In the genomic region with DNA sequence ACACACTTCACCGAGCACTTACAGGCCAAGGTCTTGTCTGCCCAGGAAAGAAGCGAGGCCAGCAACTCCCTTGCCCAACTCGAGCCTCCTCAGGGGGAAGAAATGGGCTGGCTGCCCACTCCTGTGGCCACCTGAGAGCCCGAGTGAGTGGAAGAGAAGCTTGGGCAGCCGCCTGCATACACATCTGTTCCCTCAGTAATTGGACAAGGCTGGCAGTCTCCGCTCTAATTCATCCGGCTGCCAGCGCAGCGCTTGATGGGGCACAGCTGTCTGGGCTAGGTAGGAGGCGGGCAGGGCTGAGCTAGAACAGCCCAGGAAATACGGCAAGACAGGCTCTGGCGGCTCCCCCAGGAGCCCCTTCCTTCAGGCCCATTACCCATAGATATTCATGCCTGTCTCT, we compare ENCODE assay signal across 9 mouse cellular contexts.
DNase-seq lines count a peak whose midpoint lies in the region; ATAC-seq and TF ChIP-seq lines count a peak whose summit lies in the region.
"Had no signal": no experiment of that assay in that cellular context is flagged by ENCODE, and none has a peak within 500 bp of the region (broad histone marks: within the 10 kb centered on the region; RNA-seq: fewer than 3 reads in every experiment).

No protein-coding gene starts in this region.

- 0 out of 2 replicates have a peak, but pooled peaks cover 3% of the 10 kb centered on the region for H3K4me1 ChIP-seq in hindbrain, embryonic 12.5 days
- H3K4me1 ChIP-seq in hindbrain, embryonic 10.5 days (replicated peaks) = 0 out of 2 replicates have a peak, but pooled peaks cover 4% of the 10 kb centered on the region
- H3K4me1 ChIP-seq in intestine, embryonic 16.5 days (ENCODE audit: control insufficient read depth, insufficient read depth, low read length) = no peaks in the 10 kb centered on the region
- H3K4me1 ChIP-seq: lung, embryonic 15.5 days had no signal

- ATAC-seq in hindbrain, embryonic 12.5 days (ENCODE audit: low FRiP score) = peak; percentile 59
- ATAC-seq in intestine, embryonic 16.5 days = no peak

- H3K4me3 ChIP-seq in hindbrain, embryonic 12.5 days = no peak overlapping the region
- H3K4me3 ChIP-seq in hindbrain, embryonic 10.5 days = no peak overlapping the region
- H3K4me3 ChIP-seq in intestine, embryonic 16.5 days (ENCODE audit: low read length) = no peak overlapping the region
- H3K4me3 ChIP-seq: lung, embryonic 15.5 days had no signal

- TF ChIP-seq CTCF in brain, embryonic 14.5 days (IDR thresholded peaks at IDR 0.05; ENCODE audit: borderline replicate concordance, extremely low read depth, insufficient read depth, insufficient read length) = no peak

- DNase-seq in hindbrain, embryonic 10.5 days (ENCODE audit: low spot score) = no peak
- DNase-seq in brain, embryonic 14.5 days (ENCODE audit: low read depth) = peak; percentile 79
- DNase-seq in gastrocnemius, postnatal 14 days = peak; percentile 82
- peak; percentile 47 for DNase-seq in lung, postnatal 36 days
- no peak for DNase-seq in spleen, adult 12 weeks (ENCODE audit: low spot score)
- no peak for DNase-seq in embryo, embryonic 9.5 days (ENCODE audit: extremely low spot score)

- no peak overlapping the region for H3K4me2 ChIP-seq in hindbrain, embryonic 12.5 days (replicated peaks)
- no peak overlapping the region for H3K4me2 ChIP-seq in intestine, embryonic 16.5 days (ENCODE audit: low read depth, low read length)
- H3K4me2 ChIP-seq: lung, embryonic 15.5 days had no signal

- intact Hi-C loops in gastrocnemius, postnatal 14 days (cut with DNase I; ENCODE audit: low total_unique reads) = loop anchor here (10.0 kb wide), 1 partner anchor 125 kb away; no protein-coding TSS in a partner anchor

- H3K36me3 ChIP-seq in hindbrain, embryonic 12.5 days = peaks cover 60% of the 10 kb centered on the region
- H3K36me3 ChIP-seq in hindbrain, embryonic 10.5 days = peaks cover 94% of the 10 kb centered on the region
- peaks cover 10% of the 10 kb centered on the region; the same call in 1 of the 2 replicates for H3K36me3 ChIP-seq in intestine, embryonic 16.5 days (ENCODE audit: control insufficient read depth, insufficient read depth, low read length)

- TF ChIP-seq POLR2A in brain, embryonic 14.5 days (IDR thresholded peaks at IDR 0.05; ENCODE audit: borderline replicate concordance, extremely low read depth, insufficient read depth, insufficient read length, poor library complexity, severe bottlenecking) = no peak

- H3K9me3 ChIP-seq in hindbrain, embryonic 12.5 days (replicated peaks) = no peaks in the 10 kb centered on the region
- H3K9me3 ChIP-seq in hindbrain, embryonic 10.5 days = no peaks in the 10 kb centered on the region
- H3K9me3 ChIP-seq in intestine, embryonic 16.5 days (ENCODE audit: control insufficient read depth, low read length) = no peaks in the 10 kb centered on the region
- H3K9me3 ChIP-seq: lung, embryonic 15.5 days had no signal

- H3K9ac ChIP-seq in hindbrain, embryonic 12.5 days = no peak overlapping the region
- no peak overlapping the region for H3K9ac ChIP-seq in intestine, embryonic 16.5 days (ENCODE audit: low read depth, low read length)
- H3K9ac ChIP-seq: lung, embryonic 15.5 days had no signal

- no peaks in the 10 kb centered on the region for H3K27me3 ChIP-seq in hindbrain, embryonic 12.5 days
- H3K27me3 ChIP-seq in hindbrain, embryonic 10.5 days (ENCODE audit: insufficient read depth, poor library complexity, severe bottlenecking) = no peaks in the 10 kb centered on the region
- H3K27me3 ChIP-seq in intestine, embryonic 16.5 days (replicated peaks; ENCODE audit: control insufficient read depth, insufficient read depth, low read length) = no peaks in the 10 kb centered on the region
- H3K27me3 ChIP-seq: lung, embryonic 15.5 days had no signal

- WGBS in hindbrain, embryonic 12.5 days = 73% methylated on average over 12 of the region's 12 CpGs
- 87% methylated on average over 12 of the region's 12 CpGs for WGBS in hindbrain, embryonic 10.5 days
- WGBS in intestine, embryonic 16.5 days = 69% methylated on average over 12 of the region's 12 CpGs

- H3K27ac ChIP-seq in hindbrain, embryonic 12.5 days = peak overlapping the region; percentile 40
- H3K27ac ChIP-seq in hindbrain, embryonic 10.5 days = no peak overlapping the region
- H3K27ac ChIP-seq in intestine, embryonic 16.5 days (ENCODE audit: low read length) = no peak overlapping the region
- H3K27ac ChIP-seq: lung, embryonic 15.5 days had no signal

Comparison
In these comparisons a context has a peak if more than half of its experiments do, and no peak if none do; other contexts are left out.
1. DNase-seq: peak in brain, embryonic 14.5 days (single experiment), gastrocnemius, postnatal 14 days (single experiment) and lung, postnatal 36 days (single experiment); none in hindbrain, embryonic 10.5 days (single experiment), spleen, adult 12 weeks (single experiment) and embryo, embryonic 9.5 days (single experiment).